Mouse (Mus musculus) erythroblast, embryonic 14.5 days (primary cell): ENCODE results near the gene Ralgps2.

ENCODE experiments used
- GATA1 ChIP-seq: IDR thresholded peaks from 2 replicates; pipeline ENCODE4 v1.6.1; 2012; ENCODE audit warnings: low read length, inconsistent platforms, mixed read lengths
- TAL1 ChIP-seq: IDR thresholded peaks from 3 replicates; pipeline ENCODE4 v1.6.1; 2012; ENCODE audit warnings: low read length, inconsistent platforms, mixed read lengths

DNA sequence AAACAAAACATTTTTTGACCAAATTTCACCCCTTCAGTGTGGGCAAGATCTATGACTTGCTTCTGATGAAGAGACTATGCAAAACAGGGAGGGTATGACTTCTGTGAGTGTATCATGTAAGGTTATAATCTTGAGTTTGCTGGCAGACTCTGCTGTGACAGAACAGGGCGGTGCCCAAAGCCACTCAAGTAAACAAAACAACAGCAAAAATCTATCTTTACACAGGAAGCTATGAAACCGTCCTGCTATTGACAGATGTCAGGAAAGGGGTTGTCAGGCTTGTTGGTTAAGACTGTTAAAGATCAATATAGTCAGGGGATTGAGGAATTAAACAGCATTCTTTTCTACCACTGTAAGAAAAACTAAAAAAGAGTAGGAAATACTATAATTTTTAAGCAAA lies 33.8 kb downstream of the Ralgps2 start:
- TF ChIP-seq GATA1, result no peak
- TF ChIP-seq TAL1, result no peak
